Mouse (Mus musculus): ENCODE measurements around the gene Aloxe3. TPM values are rescaled to one million over a fixed set of nuclear protein-coding genes. Genes with fewer than 3 reads are reported as not detected.

Gene Aloxe3
- total and polyA plus RNA-seq, 3 experiments = 0.13 TPM; not detected in 2

DNA sequence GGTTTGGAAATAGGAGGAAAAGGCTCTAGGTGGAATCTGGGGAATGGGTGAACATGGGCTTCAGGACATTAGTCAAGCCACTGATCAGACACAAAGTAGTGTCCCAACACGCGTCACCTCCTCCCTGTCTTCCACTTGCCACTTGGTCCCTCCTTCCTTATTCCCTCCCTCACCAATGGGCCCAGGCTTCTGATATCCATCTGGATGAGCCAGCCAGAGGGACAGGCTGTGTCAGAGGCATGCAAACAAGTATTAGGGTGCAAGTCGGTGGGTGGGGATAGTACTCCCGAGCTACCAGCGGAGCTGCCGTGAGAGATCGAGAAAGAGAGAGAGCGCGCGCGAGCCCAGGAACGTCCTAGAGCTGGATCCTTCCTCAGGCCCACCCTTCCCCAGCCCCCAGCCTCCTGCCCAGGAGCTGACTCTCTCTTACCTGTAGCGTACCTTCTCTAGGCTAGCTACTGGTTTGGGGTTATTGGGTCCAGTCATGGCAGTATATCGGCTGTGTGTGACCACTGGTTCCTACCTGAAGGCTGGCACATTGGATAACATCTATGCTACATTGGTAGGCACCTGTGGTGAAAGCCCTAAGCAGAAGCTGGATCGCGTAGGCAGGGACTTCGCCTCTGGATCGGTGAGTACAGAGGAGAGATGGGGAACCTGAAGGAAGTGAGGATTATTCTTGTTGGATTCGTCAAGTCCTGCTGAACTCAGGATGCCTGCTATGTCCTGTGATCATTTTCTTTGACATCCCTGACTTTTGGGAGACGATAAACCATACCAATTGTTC lies 416 bp downstream of the Aloxe3 start:
- H3K9ac ChIP-seq (ENCODE audit: control insufficient read depth, low read depth, low read length, poor library complexity, severe bottlenecking) = peak overlapping the region; percentile 27
- no peaks in the 10 kb centered on the region for H3K9me3 ChIP-seq (replicated peaks; ENCODE audit: insufficient read depth, low read length)
- no peak overlapping the region; the same call in 1 of the 2 replicates for H3K27ac ChIP-seq (ENCODE audit: control insufficient read depth, low read depth, low read length)
- TF ChIP-seq MXI1 (IDR thresholded peaks at IDR 0.05; ENCODE audit: low read depth, low read length) (no peak), MAZ (IDR thresholded peaks at IDR 0.05; ENCODE audit: low read depth, low read length) (no peak), NELFE (IDR thresholded peaks at IDR 0.05; ENCODE audit: low read depth, low read length) (no peak), ZC3H11A (IDR thresholded peaks at IDR 0.05; ENCODE audit: low read depth, low read length) (no peak)
- H3K27me3 ChIP-seq (ENCODE audit: control insufficient read depth in 1 of 2, insufficient read depth in 2 of 2, low read length in 2 of 2) = no peaks in the 10 kb centered on the region
- H3K36me3 ChIP-seq (ENCODE audit: control insufficient read depth in 1 of 2, insufficient read depth in 2 of 2, low read length in 2 of 2) = 0 out of 4 replicates have a peak, but pooled peaks cover 0 to 2% of the 10 kb centered on the region in 2 experiments
- H3K4me3 ChIP-seq (ENCODE audit: control insufficient read depth in 1 of 2, insufficient read depth in 1 of 2, low read depth in 2 of 2, low read length in 2 of 2) = peak overlapping the region; percentile 51 to 57
- no peaks in the 10 kb centered on the region for H3K79me2 ChIP-seq (ENCODE audit: control insufficient read depth, insufficient read depth, low read length, poor library complexity)
- peaks cover 0 to 9% of the 10 kb centered on the region in 2 experiments; a peak in 2 of 4 replicates for H3K4me1 ChIP-seq (ENCODE audit: control insufficient read depth in 1 of 2, insufficient read depth in 2 of 2, low read length in 2 of 2)
- peak; percentile 63 for DNase-seq (ENCODE audit: low read depth, low spot score)

GRCm38 (mm10) chr11:69126706-69127095 lies 1.0 kb downstream of the Aloxe3 start:
- no peak overlapping the region for H3K27ac ChIP-seq (ENCODE audit: control insufficient read depth, low read depth, low read length)
- H3K27me3 ChIP-seq (ENCODE audit: control insufficient read depth in 1 of 2, insufficient read depth in 2 of 2, low read length in 2 of 2) = no peaks in the 10 kb centered on the region
- peaks cover 0 to 9% of the 10 kb centered on the region in 2 experiments; a peak in 2 of 4 replicates for H3K4me1 ChIP-seq (ENCODE audit: control insufficient read depth in 1 of 2, insufficient read depth in 2 of 2, low read length in 2 of 2)
- H3K9ac ChIP-seq (ENCODE audit: control insufficient read depth, low read depth, low read length, poor library complexity, severe bottlenecking) = no peak overlapping the region
- TF ChIP-seq MAX (IDR thresholded peaks at IDR 0.05; ENCODE audit: low read length) = no peak
- no peak for TF ChIP-seq HCFC1 (IDR thresholded peaks at IDR 0.05; ENCODE audit: low read depth, low read length)
- no peak for TF ChIP-seq USF2 (IDR thresholded peaks at IDR 0.05; ENCODE audit: borderline replicate concordance in 1 of 2, insufficient read depth in 1 of 2, low read depth in 1 of 2, low read length in 2 of 2)
- TF ChIP-seq RCOR1 (IDR thresholded peaks at IDR 0.05; ENCODE audit: low read depth, low read length) = no peak
- TF ChIP-seq ELF1 (IDR thresholded peaks at IDR 0.05; ENCODE audit: low read depth, low read length) = no peak
- TF ChIP-seq CHD1 (IDR thresholded peaks at IDR 0.05; ENCODE audit: low read depth, low read length) = no peak
- no peak for TF ChIP-seq MYB (IDR thresholded peaks at IDR 0.05; ENCODE audit: low read depth, low read length)
- 0 out of 4 replicates have a peak, but pooled peaks cover 0 to 2% of the 10 kb centered on the region in 2 experiments for H3K36me3 ChIP-seq (ENCODE audit: control insufficient read depth in 1 of 2, insufficient read depth in 2 of 2, low read length in 2 of 2)
- H3K9me3 ChIP-seq (replicated peaks; ENCODE audit: insufficient read depth, low read length) = no peaks in the 10 kb centered on the region
- H3K4me3 ChIP-seq (ENCODE audit: control insufficient read depth in 1 of 2, insufficient read depth in 1 of 2, low read depth in 2 of 2, low read length in 2 of 2) = peak overlapping the region in 1 of 2 experiments; percentile 51; a peak in 2 of 4 replicates
- DNase-seq (ENCODE audit: low read depth, low spot score) = peak; percentile 59
- H3K79me2 ChIP-seq (ENCODE audit: control insufficient read depth, insufficient read depth, low read length, poor library complexity) = no peaks in the 10 kb centered on the region

- peaks cover 0 to 15% of the 10 kb centered on the region in 2 experiments; a peak in 2 of 4 replicates for H3K4me1 ChIP-seq (ENCODE audit: control insufficient read depth in 1 of 2, insufficient read depth in 2 of 2, low read length in 2 of 2)
- peak; percentile 60 for DNase-seq (ENCODE audit: low read depth, low spot score)
- no peaks in the 10 kb centered on the region for H3K27me3 ChIP-seq (ENCODE audit: control insufficient read depth in 1 of 2, insufficient read depth in 2 of 2, low read length in 2 of 2)
- no peak overlapping the region for H3K27ac ChIP-seq (ENCODE audit: control insufficient read depth, low read depth, low read length)
- no peak overlapping the region for H3K4me3 ChIP-seq (ENCODE audit: control insufficient read depth in 1 of 2, insufficient read depth in 1 of 2, low read depth in 2 of 2, low read length in 2 of 2)
- 0 out of 4 replicates have a peak, but pooled peaks cover 0 to 2% of the 10 kb centered on the region in 2 experiments for H3K36me3 ChIP-seq (ENCODE audit: control insufficient read depth in 1 of 2, insufficient read depth in 2 of 2, low read length in 2 of 2)
- H3K9me3 ChIP-seq (replicated peaks; ENCODE audit: insufficient read depth, low read length) = no peaks in the 10 kb centered on the region
- no peak overlapping the region for H3K9ac ChIP-seq (ENCODE audit: control insufficient read depth, low read depth, low read length, poor library complexity, severe bottlenecking)
- H3K79me2 ChIP-seq (ENCODE audit: control insufficient read depth, insufficient read depth, low read length, poor library complexity) = no peaks in the 10 kb centered on the region
- TF ChIP-seq MAZ (IDR thresholded peaks at IDR 0.05; ENCODE audit: low read depth, low read length) = no peak
- peak; percentile 43; the same call in 1 of the 2 replicates for TF ChIP-seq RCOR1 (IDR thresholded peaks at IDR 0.05; ENCODE audit: low read depth, low read length)
- no peak for TF ChIP-seq CTCF (IDR thresholded peaks at IDR 0.05 in 2 of 3, conservative IDR thresholded peaks at IDR 0.05 in 1 of 3; ENCODE audit: control insufficient read depth in 1 of 3, insufficient read depth in 1 of 3, low read depth in 2 of 3, low read length in 3 of 3, poor library complexity in 1 of 3, severe bottlenecking in 1 of 3)
- TF ChIP-seq CHD1 (IDR thresholded peaks at IDR 0.05; ENCODE audit: low read depth, low read length) = no peak
- TF ChIP-seq BHLHE40 (IDR thresholded peaks at IDR 0.05; ENCODE audit: borderline replicate concordance, low read depth, low read length) = no peak
- TF ChIP-seq TBP (IDR thresholded peaks at IDR 0.05; ENCODE audit: low read depth, low read length) = peak; percentile 98
- TF ChIP-seq GABPA (IDR thresholded peaks at IDR 0.05; ENCODE audit: low read depth, low read length) = no peak
- no peak for TF ChIP-seq ZNF384 (IDR thresholded peaks at IDR 0.05; ENCODE audit: low read depth, low read length)
- TF ChIP-seq USF2 (IDR thresholded peaks at IDR 0.05; ENCODE audit: borderline replicate concordance in 1 of 2, insufficient read depth in 1 of 2, low read depth in 1 of 2, low read length in 2 of 2) = no peak
- no peak for TF ChIP-seq POLR2A (IDR thresholded peaks at IDR 0.05; ENCODE audit: control insufficient read depth in 1 of 2, insufficient read depth in 1 of 2, low read depth in 1 of 2, low read length in 2 of 2, poor library complexity in 1 of 2)
- 0 out of 2 replicates have a peak, but pooled peaks have one; percentile 46 for TF ChIP-seq E2F4 (IDR thresholded peaks at IDR 0.05; ENCODE audit: borderline replicate concordance, low read depth, low read length)
- TF ChIP-seq NRF1 (IDR thresholded peaks at IDR 0.05; ENCODE audit: insufficient read depth, low read depth, low read length, poor library complexity, severe bottlenecking) = no peak
- no peak for TF ChIP-seq POLR2AphosphoS2 (IDR thresholded peaks at IDR 0.05; ENCODE audit: low read length)
- peak in 1 of 2 experiments; percentile 24; a peak in 1 of 4 replicates for TF ChIP-seq EP300 (IDR thresholded peaks at IDR 0.05; ENCODE audit: low read depth in 1 of 2, low read length in 2 of 2)
- no peak for TF ChIP-seq MYB (IDR thresholded peaks at IDR 0.05; ENCODE audit: low read depth, low read length)
- no peak for TF ChIP-seq MXI1 (IDR thresholded peaks at IDR 0.05; ENCODE audit: low read depth, low read length)
Measured at GRCm38 (mm10) chr11:69128426-69129122, 2.9 kb downstream of the Aloxe3 start.
